Mouse (Mus musculus) kidney, postnatal 14 days (tissue): Measurements from ENCODE around the gene Olfr1280.
"Not testable (repeated sequence)": the region's sequence is repeated elsewhere in the genome, so short reads cannot be mapped to it uniquely, and the experiment has no call there.

Experiments
- DNase-seq: peaks from one replicate; pipeline ENCODE4 v3.0.0; 2022; ENCODE audit warnings: mixed read lengths

Olfr1280 gene

DNA sequence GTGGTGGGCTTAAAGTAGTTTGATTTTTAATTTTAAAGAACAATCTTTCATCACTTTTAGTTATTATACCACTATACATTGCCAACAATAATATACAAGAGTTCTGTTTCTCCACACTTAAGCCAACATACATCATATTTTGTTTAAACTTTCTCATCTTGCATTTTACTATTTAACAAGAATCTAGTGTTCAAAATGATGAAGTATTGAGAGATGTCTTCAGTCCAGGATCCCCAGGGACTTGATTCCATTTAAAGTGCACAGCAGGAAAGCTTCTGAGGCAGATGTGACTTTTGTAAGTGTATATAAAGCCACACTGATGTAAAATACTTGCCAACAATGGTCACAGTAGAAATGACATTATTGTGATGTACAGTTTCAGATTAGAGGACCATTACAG, at the start of gene Olfr1280:
Gene Olfr1280, plus strand, starts transcription at position 301 of the 400 bp plus-strand sequence.
- DNase-seq, result no peak

DNA sequence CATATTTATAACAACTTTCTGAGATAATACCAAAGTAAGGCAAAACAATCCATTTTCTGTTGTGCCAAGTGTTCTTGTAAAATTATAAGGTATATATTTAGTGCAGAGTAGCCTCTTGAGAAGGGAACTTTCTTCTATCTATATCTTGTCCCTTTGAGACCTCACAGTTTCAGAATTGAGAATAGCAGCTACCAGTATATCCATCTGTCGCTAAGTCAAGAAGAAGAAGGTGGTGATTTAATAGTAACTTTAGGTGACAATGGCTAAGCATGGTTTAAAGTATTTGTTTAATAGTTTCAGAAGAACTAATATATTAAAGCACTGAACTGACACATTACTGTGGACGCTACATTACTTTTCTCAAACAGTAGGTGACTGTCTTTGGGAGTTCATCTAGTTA, 39.8 kb upstream of the Olfr1280 start, which contains the start of gene Olfr1277:
Gene Olfr1277, minus strand, starts transcription at position 101 of the 400 bp plus-strand sequence.
- DNase-seq, result no peak

DNA sequence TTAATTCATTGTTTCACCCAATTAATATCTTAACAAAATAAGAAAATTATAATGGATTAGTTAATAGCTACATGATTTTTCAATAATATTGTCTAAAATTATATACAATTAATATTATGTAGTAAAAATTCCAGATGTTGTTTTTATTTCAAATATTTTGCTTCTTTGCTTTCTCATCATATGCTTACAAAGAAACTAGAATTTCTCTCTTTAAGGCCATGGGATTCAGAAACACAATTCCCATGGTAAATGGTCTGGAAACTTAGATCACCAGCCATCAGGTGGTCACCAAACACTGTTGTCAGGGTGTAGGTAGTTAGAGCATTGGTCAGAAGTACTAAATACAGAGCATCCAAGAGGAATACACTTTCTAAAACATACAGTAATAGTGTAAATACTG, 24.0 kb upstream of the Olfr1280 start, which contains the start of gene Olfr1278:
Gene Olfr1278, plus strand, starts transcription at position 301 of the 400 bp plus-strand sequence.
- no peak for DNase-seq

DNA sequence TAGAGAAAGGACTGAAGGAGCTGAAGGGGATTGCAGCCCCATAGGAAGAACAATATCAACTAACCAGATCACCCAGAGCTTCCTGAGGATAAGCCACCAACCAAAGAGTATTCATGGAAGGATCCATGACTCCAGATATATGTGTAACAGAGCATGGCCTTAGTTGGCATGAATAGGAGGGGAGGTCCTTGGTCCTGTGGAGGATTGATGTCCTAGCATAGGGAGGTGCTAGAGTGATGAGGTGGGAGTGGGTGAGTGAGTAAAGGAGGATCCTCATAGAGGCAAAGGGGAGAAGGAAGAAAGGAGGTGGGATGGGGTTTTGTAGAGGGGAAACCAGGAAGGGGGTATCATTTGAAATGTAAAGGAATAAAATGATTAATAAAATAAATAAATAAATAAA, 15.3 kb upstream of the Olfr1280 start:
- no peak for DNase-seq

DNA sequence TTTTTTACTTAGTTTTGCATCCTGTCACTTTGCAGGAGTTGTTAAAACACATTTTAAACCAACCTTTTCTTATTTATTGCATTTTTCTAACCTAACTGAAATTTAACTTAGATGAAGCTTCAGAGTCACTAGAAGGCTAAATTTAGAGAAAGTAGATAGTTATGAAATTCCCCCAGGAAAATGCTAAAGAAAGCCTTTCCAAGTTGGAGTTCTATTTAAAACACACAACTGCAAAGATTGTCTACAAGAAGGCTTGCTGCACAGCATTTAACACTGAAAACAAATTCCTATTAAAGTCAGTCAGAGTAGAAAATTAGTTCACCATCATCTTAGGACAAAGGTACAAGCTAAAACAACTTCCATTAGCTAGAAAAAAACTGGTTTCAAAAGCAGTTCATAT, 13.4 kb upstream of the Olfr1280 start, which contains the start of gene Olfr1279:
Gene Olfr1279, plus strand, starts transcription at position 262 of the 400 bp plus-strand sequence.
- DNase-seq, result no peak

DNA sequence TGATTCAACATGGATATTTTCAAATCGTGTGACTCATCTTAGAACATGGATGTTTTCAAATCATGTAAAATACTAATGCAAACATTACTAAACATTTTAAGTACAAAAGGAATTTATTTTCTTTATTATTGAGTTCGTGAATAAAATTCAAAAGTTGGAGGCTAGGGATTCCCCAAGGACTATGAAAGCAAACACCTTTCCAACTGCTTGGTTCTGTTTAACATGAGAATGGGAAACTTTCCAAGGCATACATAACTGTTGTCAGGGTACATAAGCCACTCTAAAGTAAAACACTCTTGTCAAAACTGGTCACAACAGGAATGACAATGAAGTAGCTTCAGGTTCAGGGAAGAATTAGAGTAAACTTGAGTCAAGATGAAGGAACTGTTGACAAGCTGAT, 12.4 kb downstream of the Olfr1280 start, which contains the start of gene Olfr1281:
Gene Olfr1281, plus strand, starts transcription at position 301 of the 400 bp plus-strand sequence.
- DNase-seq, result no peak

DNA sequence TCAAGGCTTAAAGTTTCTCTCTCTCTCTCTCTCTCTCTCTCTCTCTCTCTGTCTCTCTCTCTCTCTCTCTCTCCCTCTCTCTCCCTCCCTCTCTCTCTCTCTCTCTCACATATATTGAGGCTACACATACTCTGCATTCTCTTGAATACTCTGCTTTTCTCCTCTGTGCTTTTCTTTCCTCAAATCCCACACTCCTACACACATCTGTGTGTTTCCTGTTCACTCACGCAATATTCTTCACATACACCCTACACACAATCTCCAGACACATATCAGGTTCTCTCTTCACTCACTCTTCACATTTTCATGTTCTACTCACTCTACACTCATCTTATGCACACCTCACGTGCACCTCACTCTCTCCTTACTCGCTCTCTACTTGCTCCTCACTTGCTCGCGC, 19.9 kb downstream of the Olfr1280 start:
- DNase-seq, result not testable (repeated sequence)

DNA sequence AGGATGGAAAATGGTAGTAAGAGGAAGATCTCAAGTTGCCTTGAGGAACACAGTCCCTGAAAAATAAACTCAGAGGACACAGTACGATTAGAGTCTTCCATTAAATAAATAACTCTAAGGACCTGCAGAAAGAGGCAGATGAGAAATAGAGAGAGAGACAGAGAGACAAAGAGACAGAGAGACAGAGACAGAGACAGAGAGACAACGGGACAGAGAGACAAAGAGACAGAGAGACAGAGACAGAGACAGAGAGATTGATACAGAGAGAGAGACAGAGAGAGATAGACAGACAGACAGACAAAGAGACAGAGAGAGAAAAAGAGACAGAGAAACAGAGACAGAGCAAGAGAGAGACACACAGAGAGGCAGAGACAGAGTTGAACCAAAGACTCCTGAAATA, 22.2 kb downstream of the Olfr1280 start, which contains the start of gene Olfr1282:
Gene Olfr1282, minus strand, starts transcription at position 101 of the 400 bp plus-strand sequence.
- no peak for DNase-seq

DNA sequence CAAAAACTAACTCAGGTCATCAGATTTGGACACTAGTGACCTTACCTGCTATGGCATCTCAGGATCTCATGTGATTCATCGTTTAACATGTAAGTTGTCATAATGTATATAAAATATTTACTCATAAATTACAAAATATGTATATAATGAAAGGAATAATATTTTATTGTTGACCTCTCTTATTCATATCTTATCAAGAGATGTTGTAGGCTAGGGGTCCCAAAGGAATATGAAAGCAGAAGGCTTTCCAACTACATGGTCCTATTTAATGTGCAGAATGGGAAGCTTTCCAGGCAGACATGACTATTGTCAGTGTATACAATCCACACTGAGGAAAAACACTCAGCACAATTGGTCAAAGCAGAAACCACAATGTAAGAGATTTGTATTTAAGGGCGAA, 52.7 kb downstream of the Olfr1280 start, which contains the start of gene Olfr1283:
Gene Olfr1283, plus strand, starts transcription at position 301 of the 400 bp plus-strand sequence.
- DNase-seq, result no peak

DNA sequence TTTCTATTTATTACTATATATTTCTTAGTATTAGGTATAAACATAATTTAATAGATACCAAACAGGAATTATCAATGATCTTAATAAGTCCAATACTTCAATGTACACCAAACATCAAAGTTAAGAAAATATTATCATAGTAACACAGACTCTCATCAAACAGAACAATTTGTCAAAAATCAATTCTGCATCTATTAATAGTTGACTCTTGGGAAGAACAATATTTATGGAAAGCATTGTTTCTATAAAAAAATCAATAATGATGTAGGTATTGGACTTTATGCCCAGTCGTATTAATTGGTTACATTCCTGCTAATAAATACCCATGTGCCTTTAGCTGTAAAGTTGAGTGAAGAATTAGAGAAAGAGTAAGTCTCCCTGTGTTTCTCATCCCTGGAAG, 61.4 kb downstream of the Olfr1280 start, which contains the start of gene Olfr1284:
Gene Olfr1284, plus strand, starts transcription at position 301 of the 400 bp plus-strand sequence.
- no peak for DNase-seq
